Mouse (Mus musculus) heart, postnatal 0 days (tissue): ENCODE results near the gene Icmt.
A peak's percentile ranks its signal among the peaks of the same experiment; 100 is the strongest.

Experiments used
- CTCF ChIP-seq: IDR thresholded peaks from 2 replicates; pipeline ENCODE4 v1.5.1; 2016; ENCODE audit warnings: antibody characterized with exemption, control low read depth, low read depth
- EP300 ChIP-seq: IDR thresholded peaks from 2 replicates; pipeline ENCODE4 v1.6.1; 2016; ENCODE audit warnings: antibody characterized with exemption, low read depth

- peak; percentile 36 for TF ChIP-seq CTCF
- TF ChIP-seq EP300, result no peak
Measured at GRCm38 (mm10) chr4:152313934-152314333, 16.9 kb downstream of the Icmt start.
